Mouse (Mus musculus) lung, postnatal 0 days (tissue): Measurements from ENCODE around the gene Runx2. TPM values are rescaled to one million over a fixed set of nuclear protein-coding genes. Genes with fewer than 3 reads are reported as not detected.

Experiments
- ATAC-seq: fragments of 200-750 bp; cut with Nextera tagmentation; 2 replicates; pipeline ENCODE4 v1.8.0; 2017; ENCODE audit warnings: moderate library complexity
- DNase-seq: peaks from one replicate; pipeline ENCODE4 v3.0.0-alpha.2; 2016; ENCODE audit warnings: low spot score
- H3K27ac ChIP-seq: fragments of 300-500 bp; sonication (generic); 2 replicates; pipeline ENCODE4 v1.5.1; 2014; ENCODE audit warnings: antibody characterized with exemption, mild to moderate bottlenecking, low read length, mixed read lengths
- H3K27me3 ChIP-seq: fragments of 300-500 bp; sonication (generic); replicated peaks from 2 replicates; pipeline ENCODE4 v1.6.1; 2014; ENCODE audit warnings: low read length, mixed read lengths; ENCODE audit not compliant: insufficient read depth
- H3K36me3 ChIP-seq: fragments of 300-500 bp; sonication (generic); 2 replicates; pipeline ENCODE4 v1.6.1; 2014; ENCODE audit warnings: low read length, mixed read lengths; ENCODE audit not compliant: insufficient read depth
- H3K4me1 ChIP-seq: fragments of 300-500 bp; sonication (generic); 2 replicates; pipeline ENCODE4 v1.6.1; 2014; ENCODE audit warnings: antibody characterized with exemption, low read depth, low read length, mixed read lengths; ENCODE audit not compliant: insufficient read depth
- H3K4me2 ChIP-seq: fragments of 300-500 bp; sonication (generic); replicated peaks from 2 replicates; pipeline ENCODE4 v1.6.1; 2014; ENCODE audit warnings: low read depth, mild to moderate bottlenecking, low read length, moderate library complexity, mixed read lengths
- H3K4me3 ChIP-seq: fragments of 300-500 bp; sonication (generic); 2 replicates; pipeline ENCODE4 v1.5.1; 2014; ENCODE audit warnings: low read depth, low read length
- H3K9ac ChIP-seq: fragments of 300-500 bp; sonication (generic); replicated peaks from 2 replicates; pipeline ENCODE4 v1.6.1; 2014; ENCODE audit warnings: low read depth, mild to moderate bottlenecking
- H3K9me3 ChIP-seq: fragments of 300-500 bp; sonication (generic); 2 replicates; pipeline ENCODE4 v1.6.1; 2016; ENCODE audit warnings: low read length, mixed read lengths
- CTCF ChIP-seq: IDR thresholded peaks from 2 replicates; pipeline ENCODE4 v1.5.1; 2016; ENCODE audit warnings: antibody characterized with exemption, mild to moderate bottlenecking
- EP300 ChIP-seq: IDR thresholded peaks from 2 replicates; pipeline ENCODE4 v1.6.1; 2016; ENCODE audit warnings: antibody characterized with exemption, mild to moderate bottlenecking, control low read depth
- WGBS: fragments of 180-500 bp; shearing (Covaris S2); extraction: QIAGEN DNeasy Blood & Tissue Kit; methylation state at CpG from one replicate; pipeline ENCODE4 v1.1.7; 2014; 5-methylcytosine and 5-hydroxymethylcytosine counted together
- polyA plus RNA-seq: library from polyadenylated mRNA; unstranded; fragments of >200 nt; fragmentation: Nextera tagmentation; extraction: Ambion mirVana; gene quantifications from 2 replicates; pipeline ENCODE4 v1.2.1, GENCODE M21; 2015

The Runx2 gene
- polyA plus RNA-seq, 1 experiment from 2014 or later: 1.1 TPM

DNA sequence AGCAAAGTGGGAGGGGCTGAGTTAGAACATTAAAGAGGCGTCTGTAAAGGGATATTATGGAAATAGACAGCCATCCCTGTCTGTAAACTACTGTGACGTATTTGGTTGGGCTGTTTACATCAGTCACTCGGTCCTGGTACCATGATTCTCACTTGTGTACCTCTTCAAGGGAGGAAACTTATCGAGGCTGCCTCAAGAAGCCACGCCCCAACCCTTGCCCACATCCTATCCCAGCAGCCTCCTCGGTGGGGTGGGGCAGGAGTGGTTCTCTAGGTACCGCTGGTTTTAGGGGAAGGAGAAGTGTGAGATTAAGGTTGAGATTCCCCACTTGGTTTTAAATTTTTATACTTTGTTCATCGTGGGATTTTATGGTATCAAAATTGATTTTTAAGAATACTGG, 69.2 kb downstream of the Runx2 start:
- Histone ChIP-seq H3K9me3 (no peaks in the 10 kb centered on the region), H3K9ac (no peak overlapping the region), H3K4me1 (no peaks in the 10 kb centered on the region), H3K36me3 (no peaks in the 10 kb centered on the region), H3K4me2 (no peak overlapping the region), H3K27me3 (0 out of 2 replicates have a peak, but pooled peaks cover 5% of the 10 kb centered on the region), H3K4me3 (no peak overlapping the region), H3K27ac (no peak overlapping the region)
- no peak for TF ChIP-seq CTCF
- TF ChIP-seq EP300: no peak
- ATAC-seq (no peak), DNase-seq (no peak)
- WGBS: 77% methylated on average over 8 of the region's 8 CpGs

DNA sequence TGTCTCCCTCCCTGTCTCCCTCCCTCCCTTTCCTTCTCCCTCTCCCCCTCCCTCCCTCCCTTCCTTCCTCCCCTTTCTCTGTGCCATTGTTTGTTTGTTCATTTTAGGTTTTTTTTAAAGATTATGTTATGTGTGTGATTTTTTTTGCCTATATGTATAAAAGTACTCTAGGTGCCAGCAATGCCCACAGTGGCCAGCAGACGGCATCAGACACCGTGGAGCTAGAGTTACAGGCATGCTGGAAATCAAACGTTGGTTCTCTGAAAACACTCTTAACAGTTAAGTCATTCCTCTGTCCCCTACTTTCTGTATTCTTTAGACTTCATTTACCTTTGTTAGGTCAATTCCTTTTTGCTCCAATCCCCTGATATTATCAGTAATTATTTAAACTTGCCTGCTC, 70.8 kb downstream of the Runx2 start:
- TF ChIP-seq EP300: no peak
- peak; percentile 58 for TF ChIP-seq CTCF
- WGBS: 58% methylated on average over 3 of the region's 3 CpGs
- Histone ChIP-seq H3K9ac (no peak overlapping the region), H3K27me3 (0 out of 2 replicates have a peak, but pooled peaks cover 8% of the 10 kb centered on the region), H3K27ac (no peak overlapping the region), H3K36me3 (no peaks in the 10 kb centered on the region), H3K4me2 (no peak overlapping the region), H3K4me1 (no peaks in the 10 kb centered on the region), H3K9me3 (no peaks in the 10 kb centered on the region), H3K4me3 (no peak overlapping the region)
- no peak for ATAC-seq
- no peak for DNase-seq

DNA sequence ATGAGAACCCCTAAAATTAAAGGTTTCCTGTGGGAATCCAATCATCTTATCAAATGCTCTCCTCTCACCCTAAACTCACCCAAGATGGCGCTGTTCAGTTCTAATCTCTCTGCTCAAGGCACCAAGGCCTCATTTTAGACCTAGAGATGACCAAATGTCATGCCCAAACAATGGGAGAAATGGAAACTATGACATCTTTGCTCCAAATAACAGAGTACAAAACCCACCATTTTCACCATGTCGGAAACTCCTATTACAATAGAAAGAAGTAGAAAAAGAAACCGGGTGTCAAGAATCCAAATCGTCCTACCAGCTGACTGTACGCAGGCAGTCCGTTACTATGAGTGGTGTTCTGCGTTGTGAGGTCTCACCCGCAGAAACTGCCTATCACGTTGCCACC, 72.4 kb downstream of the Runx2 start:
- Histone ChIP-seq H3K9me3 (no peaks in the 10 kb centered on the region), H3K27ac (no peak overlapping the region), H3K27me3 (peaks cover 21% of the 10 kb centered on the region), H3K4me1 (0 out of 2 replicates have a peak, but pooled peaks cover 5% of the 10 kb centered on the region), H3K4me3 (no peak overlapping the region), H3K9ac (no peak overlapping the region), H3K4me2 (no peak overlapping the region), H3K36me3 (no peaks in the 10 kb centered on the region)
- WGBS: 84% methylated on average over 9 of the region's 9 CpGs
- no peak for ATAC-seq
- no peak for TF ChIP-seq EP300
- TF ChIP-seq CTCF: peak; percentile 26
- no peak for DNase-seq

DNA sequence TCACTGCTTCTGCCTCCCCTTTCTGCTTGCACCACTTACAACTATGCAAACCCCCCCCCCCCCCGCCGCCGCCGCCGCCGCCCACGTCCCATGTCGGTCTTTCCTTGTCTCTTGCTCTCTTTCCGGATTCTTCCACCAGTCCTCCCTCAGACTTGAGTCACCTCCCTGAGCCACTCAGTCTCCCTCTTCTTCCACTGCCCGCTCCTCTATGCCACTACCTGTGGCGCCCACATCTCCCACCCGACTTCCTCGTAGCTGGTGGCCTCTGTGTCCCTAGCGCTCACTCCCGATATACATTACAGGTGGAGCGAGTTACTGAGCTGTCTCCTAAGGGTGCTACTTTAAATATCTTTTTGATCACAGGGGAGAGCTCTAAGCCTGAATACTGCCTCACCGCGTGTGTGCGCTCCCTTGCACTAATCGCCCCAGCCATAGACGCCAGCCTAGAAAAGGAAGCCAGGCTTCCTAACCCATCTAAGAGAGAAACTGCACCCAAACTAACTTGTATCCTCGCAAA, 76.4 kb downstream of the Runx2 start:
- peaks cover 44% of the 10 kb centered on the region for H3K27me3 ChIP-seq

DNA sequence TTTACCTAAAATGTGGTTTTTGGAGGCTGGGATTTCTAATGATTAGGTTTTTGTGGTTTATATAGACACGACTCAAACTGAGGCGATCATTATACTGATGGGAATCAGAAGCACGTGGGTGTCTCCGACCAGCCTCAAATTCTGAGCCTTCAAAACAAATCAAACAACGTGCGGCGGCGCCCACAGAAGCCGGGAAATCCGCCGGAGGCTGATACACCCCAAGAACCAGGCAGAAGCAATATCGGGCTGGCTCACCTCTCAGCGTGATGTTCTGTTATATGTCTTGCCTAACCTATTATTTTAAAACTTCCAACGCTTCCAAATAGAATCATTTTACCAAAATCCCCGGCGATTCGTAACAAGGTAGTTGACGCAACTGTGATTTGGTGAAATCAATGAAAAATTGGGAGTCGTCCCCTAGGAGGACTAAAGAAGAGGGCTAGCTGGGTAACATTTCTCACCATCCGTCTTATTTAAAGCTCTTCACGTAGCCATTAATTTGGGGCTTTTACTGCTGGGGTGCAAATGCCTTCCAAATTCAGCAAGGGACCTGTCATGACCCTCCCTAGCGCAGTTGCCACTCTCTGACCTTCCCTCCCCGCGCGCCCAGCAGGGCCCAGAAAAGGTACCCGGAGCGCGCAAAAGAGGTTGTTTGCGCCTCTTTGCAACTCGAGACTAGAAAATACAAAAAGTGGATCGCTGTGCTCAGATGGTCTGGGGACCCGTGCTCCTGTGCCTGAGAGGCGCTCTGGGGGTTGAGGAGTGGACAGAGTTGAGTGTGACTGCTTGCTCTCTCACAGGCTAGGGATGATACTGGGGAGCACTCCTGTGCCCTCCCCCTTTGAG, 77.1 kb downstream of the Runx2 start:
- Histone ChIP-seq H3K27ac (no peak overlapping the region), H3K9me3 (no peaks in the 10 kb centered on the region), H3K4me2 (peak overlapping the region; percentile 29), H3K36me3 (no peaks in the 10 kb centered on the region), H3K4me1 (peaks cover 8% of the 10 kb centered on the region), H3K9ac (no peak overlapping the region), H3K27me3 (peaks cover 45% of the 10 kb centered on the region), H3K4me3 (no peak overlapping the region)
- no peak for DNase-seq
- WGBS: 1% methylated on average over 33 of the region's 33 CpGs
- ATAC-seq: no peak
- TF ChIP-seq EP300: no peak
- no peak for TF ChIP-seq CTCF

More for the DNA sequence above, 76.4 kb downstream of the Runx2 start:
- Histone ChIP-seq H3K4me3 (no peak overlapping the region), H3K27ac (no peak overlapping the region), H3K36me3 (no peaks in the 10 kb centered on the region), H3K9me3 (no peaks in the 10 kb centered on the region), H3K9ac (no peak overlapping the region), H3K4me1 (peaks cover 8% of the 10 kb centered on the region), H3K4me2 (peak overlapping the region; percentile 29; the same call in 1 of the 2 replicates)
- ATAC-seq (0 out of 2 replicates have a peak, but pooled peaks have one; percentile 4), DNase-seq (peak; percentile 21)
- TF ChIP-seq CTCF (0 out of 2 replicates have a peak, but pooled peaks have one; percentile 18), EP300 (no peak)
- WGBS: 8% methylated on average over 14 of the region's 22 CpGs

DNA sequence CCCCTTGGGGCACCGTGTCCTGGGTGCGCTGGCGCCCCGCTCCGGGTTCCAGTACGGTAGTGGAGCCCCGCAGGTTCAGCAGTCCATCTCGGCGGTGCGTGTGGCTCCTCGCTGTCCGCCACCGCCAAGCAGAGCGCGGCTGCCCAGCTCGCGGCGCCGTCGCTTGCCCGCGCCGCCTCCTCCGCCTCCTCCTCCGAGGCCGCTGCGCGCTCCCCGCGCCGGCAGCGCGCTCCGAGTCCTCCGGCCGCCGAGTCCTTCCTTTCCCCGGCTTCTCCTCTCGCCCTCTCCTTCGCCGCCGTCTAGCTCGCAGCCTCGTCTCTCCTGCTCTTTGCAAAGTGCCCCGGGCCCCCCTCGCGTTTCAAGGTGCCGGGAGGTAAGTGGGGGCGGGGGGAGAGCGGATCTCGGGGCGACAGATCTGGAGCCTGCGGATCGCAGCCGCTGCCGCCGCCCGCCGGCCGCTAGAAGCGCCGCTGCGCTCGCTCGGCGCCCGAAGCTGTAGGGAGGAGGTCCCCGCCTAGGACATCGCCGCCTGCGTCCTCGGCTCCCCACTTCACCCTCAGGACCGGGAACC, 78.5 kb downstream of the Runx2 start:
- Histone ChIP-seq H3K9ac (0 out of 2 replicates have a peak overlapping the region, but pooled peaks have one; percentile 29), H3K9me3 (no peaks in the 10 kb centered on the region), H3K4me3 (peak overlapping the region; percentile 68), H3K4me1 (peaks cover 8% of the 10 kb centered on the region), H3K36me3 (no peaks in the 10 kb centered on the region), H3K4me2 (peak overlapping the region; percentile 96), H3K27ac (no peak overlapping the region), H3K27me3 (peaks cover 46% of the 10 kb centered on the region)
- TF ChIP-seq CTCF (peak; percentile 74), EP300 (no peak)
- ATAC-seq (peak; percentile 85), DNase-seq (peak; percentile 84)
- 1% methylated on average over 42 of the region's 73 CpGs for WGBS
